Mouse (Mus musculus) gastrocnemius, postnatal 10 days (tissue): ENCODE data around the gene Slc30a4. TPM values are rescaled to one million over a fixed set of nuclear protein-coding genes. Genes with fewer than 3 reads are reported as not detected.
A peak's percentile ranks its signal among the peaks of the same experiment; 100 is the strongest.

Experiments
- DNase-seq: peaks from one replicate; pipeline ENCODE4 v3.0.0; 2021; ENCODE audit warnings: mixed read lengths
- total RNA-seq, 2 experiments: library from RNA; stranded (reverse); gene quantifications; 2 replicates each; pipeline ENCODE4 v1.2.3; 2021

Slc30a4 gene
- total RNA-seq, 2 experiments from 2014 or later: 17.9 to 19.1 TPM

DNA sequence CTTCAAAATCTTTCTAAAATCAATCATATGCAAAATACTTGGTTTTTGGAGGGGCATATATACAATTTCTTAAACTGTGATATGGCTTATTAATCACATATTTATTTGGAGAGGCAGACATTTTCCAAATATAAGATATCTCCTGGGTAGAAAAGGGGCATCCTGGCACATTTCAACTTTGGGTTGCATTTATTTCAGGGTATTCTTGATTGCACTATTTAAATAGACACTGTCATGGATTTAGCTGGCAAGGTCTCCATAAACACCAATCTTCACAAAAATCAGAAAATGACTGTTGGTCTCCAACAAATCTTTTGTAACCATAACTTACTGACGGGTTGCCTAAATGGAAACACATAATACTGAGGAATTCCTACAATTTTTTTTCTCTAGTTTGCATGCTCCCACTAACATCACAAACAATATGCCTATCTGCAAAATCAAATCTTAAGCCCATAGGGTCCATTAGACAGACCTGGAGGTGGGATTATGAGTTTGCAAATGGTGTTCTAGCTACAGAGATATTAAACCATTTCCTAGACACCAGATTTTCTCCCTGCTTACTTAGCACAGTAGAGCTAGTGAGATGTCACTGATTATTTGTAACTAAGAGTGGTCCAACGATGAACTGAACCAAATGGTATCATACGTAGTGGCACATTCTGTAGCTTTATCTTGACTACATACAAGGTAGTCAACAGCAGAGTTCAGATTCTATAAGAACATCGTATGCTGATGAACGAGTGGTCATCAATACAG, 20.9 kb downstream of the Slc30a4 start:
- no peak for DNase-seq

DNA sequence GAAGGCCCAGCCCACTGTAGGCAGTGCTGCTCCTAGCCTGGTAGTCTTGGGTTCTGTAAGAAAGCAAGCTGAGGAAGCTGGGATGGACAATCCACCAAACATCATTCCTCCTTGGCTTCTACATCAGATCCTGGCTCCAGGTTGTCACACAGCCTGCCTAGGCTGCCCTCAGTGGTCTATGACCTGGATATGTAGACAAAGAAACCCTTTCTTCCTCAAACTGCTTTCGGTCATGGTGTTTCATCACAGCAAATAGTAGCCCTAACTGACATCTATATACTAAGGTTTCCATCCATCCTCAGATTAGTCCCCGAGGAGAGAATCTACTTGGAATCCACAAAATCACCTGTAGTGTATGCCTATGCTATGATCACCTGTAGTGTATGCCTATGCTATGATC, 27.3 kb downstream of the Slc30a4 start:
- no peak for DNase-seq

DNA sequence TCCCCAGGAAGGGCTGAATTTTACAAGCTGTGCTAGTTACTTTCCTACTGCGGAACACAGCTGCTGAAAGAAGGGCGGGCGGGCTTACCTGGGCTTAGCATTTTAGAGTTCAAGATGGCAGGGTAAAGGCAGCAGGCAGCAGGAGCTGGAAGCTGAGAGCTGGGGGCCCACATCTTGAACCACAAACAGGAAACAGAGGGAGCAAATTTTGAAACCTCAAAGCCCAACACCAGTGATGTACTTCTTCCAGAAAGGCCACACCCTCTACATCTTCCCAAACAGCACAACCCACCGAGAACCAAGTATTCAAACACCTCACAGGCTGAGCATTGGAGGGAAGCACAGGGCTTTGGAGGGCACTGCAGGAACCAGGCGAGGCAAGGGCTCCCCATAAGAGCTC, 29.6 kb downstream of the Slc30a4 start:
- no peak for DNase-seq

DNA sequence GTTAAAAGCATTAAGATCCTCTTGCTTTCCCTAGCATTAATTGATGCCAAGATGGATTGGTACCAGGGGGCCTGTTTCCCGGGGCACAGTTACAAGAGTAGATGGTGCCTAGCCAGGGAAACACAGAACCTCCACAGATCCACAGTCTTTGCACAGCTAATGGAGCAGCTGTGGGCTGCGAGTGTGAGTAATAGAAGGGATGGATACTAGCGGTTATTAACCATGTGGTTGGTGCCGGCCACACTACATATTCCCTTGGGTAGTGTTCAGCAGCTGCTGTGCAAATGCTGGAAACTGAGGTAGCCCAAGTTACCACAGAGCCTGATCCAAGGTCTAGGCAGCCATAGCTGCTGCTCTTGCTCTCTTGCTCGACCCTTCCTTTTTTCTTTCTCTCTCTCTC, 30.7 kb downstream of the Slc30a4 start:
- DNase-seq: no peak

DNA sequence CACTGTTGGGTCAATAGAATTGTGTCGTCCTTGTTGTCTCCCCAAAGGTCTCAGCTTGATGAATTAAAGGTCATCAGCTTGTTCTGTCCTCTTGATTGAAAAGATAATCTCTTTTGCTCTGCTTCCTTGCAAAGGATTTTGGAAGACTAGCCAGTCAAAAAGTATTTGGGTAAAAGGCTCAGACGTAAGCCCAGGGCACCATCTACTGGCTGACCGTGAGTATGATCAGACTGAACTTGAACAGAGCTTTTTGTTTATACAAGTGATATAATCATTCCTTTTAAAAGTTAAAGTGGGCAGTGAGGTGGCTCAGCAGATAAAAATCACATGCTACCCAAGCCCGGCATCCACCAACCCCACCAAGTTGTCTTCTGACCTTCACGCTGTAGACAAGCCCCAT, 34.6 kb downstream of the Slc30a4 start:
- DNase-seq: no peak

DNA sequence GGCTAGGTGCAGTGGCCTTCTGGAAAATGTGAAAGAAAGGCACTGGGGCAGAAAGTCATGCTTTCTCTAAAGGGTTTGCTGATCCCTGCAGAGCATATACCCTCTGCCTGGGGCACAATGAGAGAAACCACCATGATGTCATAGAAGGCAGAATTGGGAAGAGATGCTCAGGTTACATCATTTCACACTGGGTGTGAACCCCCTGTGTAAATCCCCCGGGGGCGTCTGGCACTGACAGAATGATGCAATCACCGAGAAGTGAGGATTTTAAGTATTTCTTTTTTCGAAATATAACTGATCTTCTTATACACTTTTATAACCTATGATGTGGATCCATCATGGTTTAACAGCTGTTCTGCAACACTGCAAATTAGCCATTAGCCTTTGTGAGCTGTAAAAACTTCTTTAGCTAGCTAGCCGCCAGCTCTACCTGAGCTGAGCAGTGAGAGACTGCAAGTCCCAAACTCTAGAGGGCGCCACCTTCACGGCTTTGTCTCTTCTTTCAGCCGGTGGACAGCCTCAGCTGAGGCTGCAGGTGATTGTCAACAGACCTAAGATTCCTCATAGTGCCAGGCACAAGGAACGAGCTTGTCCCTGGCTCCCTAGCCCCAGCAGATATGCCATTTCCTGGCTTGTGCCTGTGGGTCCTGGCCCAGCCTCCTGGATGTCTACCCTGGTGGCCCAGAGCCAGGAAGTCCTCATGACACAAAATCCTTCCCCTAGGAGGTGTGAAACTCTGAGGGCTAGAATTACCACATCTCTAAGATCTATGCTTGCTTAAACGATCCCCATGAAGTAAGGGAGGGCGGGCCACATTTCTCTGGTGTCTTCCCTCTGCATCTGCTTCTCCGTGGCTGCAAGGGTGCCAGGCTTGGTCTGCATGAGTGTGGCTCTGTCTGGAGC, 36.2 kb downstream of the Slc30a4 start:
- peak; percentile 34 for DNase-seq

DNA sequence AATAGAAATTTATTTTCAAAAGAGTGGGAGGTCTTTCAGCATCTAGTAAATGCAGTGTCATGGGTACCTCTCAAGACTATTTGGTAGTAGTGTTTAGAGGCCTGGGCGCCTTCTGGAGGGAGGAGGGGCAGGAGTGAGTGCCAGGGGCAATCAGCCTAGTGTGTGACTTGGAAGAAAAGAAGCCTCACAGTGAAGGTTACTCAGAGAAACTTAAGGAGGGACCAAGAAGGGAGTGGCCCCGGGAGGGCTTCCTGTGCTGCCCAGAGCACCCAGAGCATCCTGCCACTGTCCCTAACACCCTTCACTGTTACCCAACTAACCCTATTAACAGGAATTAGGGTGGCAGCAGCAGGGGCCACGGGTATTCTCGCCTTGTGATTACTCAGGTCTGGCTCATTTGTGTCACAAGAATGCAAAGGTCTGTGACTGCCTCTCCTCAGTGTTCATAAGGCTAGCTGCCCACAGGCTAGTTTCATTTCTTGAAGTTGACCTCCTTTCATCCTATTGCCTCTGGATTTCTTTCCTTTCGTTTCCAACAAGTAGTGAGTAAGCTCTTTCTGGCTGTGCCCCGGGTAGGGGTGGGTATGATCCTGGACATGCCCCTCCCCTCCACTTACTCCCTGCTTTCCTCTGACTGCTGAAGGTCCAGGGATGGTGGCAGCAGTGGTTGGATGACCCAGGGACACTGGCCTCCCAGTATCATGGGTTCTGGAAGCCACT, 37.0 kb downstream of the Slc30a4 start:
- no peak for DNase-seq

DNA sequence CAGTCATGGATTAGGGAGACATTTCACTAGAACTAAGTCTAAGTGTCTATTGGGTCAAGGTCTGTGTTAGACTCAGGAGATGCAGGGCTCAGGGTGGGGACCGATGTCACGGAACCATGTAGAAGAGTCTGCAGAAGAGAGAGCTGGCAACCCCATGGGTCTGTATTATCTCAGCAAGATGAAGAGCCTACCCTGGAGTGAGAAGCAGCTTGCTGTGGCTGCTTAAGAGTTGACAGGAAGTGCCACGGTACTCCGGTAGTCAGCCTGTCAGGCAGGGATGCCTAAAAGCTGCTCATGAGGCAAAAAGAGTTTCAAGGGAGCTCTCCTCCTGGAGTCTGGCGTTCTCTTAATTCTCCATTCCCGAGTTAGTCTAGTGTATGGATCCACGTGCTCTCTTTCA, 42.6 kb downstream of the Slc30a4 start:
- DNase-seq: no peak

DNA sequence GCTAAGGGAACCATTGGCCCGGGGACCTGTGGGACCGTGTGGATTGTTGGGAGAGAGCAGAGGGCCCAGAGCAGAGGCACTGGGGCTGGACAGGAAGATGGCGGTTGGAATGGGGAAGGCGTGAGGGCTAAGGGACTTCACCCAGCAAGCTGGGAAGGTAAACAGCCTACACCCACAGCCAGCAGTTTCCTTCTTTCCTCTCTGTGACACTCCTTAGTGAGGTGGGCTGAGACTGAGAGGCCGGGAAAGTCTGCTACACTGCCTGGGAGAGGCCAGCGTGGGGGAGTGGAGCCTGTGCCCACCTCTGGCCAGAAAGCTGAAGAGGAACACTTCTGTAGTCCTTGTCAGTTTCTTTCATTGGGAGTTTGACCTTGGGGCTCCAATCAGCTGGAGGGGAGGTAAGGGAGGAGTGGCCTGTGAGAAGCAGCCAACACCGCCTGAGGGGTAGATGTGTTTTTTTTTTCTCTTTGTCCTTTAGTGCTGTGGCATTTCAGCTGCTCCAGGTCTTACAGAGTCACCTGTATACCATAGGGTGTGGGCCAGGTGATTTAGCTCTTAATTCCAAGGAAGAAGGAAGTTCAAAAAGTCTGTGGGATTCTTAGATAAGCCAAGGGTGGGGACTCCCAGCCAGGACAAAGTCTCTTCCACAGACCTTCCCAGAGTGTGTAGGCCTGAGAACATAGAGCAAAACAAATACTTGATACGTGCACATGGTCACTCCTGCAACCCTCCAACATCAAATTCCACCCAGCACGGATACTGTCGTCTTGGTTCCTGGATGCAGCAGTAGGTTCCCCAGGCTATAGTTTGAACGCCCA, 44.5 kb downstream of the Slc30a4 start:
- DNase-seq: no peak

DNA sequence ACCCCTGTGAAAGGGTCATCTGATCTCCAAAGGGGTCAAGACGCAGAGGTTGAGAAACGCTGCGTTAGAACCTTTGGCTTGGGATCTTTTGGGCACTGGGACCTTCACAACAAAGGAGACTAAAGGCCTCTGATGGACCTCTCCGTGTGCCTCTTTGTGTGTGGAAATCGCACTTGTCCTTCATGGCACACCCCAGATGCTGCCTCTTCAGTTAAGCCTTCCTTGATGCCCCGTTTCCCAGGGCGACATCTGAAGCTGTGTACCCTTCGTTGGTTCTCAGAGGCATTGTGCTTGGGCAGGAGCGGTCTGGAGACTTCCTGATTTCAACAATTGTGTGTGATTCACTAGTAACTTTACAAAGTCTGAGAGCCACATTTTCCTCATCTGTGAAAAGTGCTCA, 45.7 kb downstream of the Slc30a4 start:
- no peak for DNase-seq

DNA sequence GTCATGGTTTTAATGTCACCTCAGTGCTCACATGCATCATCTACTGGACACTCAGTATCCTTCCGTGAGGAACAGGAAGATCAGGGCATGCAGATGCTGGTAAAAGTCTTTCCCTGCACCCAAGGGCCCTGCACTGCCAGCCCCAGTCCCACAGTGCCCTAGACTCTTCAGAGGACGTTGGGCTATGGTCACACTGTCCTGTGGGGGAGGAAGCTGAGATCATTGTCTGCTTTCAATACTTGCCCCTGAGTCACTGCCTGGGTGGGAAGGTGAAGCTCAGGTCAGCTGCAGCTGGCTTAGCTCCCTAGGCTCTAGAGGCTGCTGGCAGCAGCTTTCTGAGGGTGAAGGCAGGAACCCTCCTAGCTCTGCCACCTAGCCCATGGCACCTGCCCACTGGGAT, 46.4 kb downstream of the Slc30a4 start:
- no peak for DNase-seq

DNA sequence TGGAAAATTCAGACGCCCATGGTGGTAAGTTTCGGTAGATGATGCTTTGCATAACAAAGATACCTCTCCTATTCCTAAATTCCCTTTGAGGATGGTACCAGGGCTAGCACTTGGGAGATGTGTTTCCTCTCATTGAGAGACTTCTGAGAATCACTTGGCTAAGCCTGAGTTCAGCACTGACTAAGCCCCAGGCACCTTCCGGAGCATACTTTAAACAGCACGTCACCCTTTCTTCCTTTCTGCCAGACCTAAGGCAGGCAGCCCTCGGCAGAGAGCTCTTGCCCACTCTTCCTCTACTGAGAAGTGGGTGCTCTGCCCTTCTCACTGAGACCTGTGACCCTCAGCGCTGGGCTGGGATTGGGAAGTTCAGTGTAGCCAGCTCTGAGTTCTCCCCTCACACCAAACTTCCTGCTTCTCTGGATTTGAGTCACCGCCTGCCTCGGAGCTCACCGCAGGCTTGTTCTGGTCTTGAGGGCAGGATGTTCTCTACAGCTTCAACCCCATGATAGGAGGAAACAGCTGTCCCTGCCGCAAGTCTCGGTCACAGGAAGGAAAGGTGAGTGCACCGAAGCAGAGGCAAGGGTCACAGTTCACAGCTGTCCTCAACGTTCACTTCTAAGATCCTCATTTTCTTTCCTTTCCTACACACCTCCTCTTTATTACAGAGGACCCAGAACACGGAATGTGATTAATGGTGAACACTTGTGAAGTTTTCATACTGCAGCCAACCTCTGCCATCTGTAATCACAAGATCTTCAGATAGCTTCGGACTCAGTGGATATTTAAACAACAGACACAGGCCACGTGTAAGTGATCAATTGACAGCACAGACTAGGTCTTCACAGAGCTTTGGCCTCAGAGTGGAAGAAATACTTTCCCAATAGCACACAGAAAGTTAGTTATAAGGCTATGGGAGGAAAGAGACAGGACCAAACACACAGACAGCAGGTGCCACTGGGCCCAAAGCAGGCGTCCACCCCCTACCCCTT, 50.1 kb downstream of the Slc30a4 start:
- DNase-seq: no peak

DNA sequence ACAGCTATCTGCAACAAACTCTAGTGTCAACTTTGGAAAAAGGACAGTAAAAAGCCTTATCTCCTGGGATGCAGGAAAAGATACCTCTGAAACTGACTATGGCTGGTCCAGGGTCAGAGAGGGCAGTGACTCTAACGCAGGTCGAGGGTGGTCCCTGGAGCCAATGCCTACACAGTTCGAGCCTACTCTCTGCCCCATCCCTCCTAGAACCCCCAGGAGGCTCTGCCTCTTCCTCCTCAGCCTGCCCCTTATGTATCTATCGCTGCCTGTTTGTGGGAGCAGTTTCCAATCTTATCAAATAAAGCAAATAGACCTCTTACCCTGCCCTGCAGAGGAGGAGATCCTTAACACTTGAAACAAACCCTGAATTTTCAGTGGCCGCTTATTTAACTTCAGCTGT, 63.8 kb downstream of the Slc30a4 start:
- no peak for DNase-seq

DNA sequence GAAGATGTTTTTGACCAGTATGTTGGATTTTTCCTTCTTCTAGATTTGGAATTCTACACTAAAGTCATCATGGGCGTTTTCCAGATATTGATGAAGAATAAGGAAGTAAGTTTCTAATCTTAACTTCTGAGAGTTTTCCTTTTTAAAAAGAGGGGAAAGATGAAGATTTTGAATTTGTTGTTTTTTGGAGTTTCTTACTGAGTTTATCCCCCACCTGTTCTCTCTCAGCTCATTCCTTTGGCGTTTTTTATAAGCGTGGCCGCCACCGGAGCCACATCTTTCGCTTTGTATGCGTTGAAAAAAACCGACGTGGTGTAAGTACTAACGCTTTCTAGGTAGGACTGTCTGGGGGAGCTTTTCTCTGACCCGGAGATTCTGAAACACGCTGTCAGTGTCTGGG, 64.4 kb downstream of the Slc30a4 start:
- DNase-seq: no peak

DNA sequence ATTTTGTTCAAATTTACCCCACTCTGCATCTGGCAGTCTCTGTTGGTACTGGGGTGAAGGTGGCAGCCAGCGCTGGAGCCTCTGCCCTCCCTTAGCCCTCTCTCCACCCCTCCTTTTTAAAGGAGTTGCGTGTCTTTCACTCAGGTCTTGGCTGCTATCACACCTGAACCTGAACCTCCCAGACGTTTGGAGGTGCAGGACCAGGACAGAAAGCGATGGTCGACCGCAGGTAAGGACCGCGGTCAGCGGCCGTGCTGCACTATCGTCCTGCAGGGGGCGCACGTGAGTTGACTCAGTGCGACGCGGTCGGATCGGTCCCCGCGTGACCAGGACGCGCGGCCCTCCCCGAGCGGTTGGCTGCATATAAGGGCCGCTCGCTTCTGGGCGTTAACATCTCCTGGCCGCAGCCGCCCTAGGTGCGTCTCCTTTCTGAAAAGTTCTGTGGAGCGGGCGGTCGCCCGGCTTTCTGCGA, 64.9 kb downstream of the Slc30a4 start:
- DNase-seq: peak; percentile 88

DNA sequence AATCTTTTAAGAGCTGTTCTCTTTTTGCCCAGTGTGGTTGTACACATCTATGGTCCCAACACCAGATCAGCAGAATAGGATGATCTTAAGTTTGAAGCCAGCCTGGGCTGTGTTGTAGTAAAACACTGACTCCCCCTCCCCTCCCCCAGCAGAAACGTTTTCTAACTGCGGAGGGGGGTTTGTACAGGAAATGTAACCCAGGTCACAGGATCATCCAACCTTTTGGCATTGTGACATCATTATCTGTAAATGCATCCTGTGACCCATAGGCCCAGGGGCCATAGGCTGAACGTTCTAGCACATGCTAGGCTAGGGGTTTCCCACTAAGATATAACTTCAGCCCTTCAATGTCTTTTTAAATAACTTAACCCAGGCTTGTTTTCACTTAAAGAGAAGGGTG, 65.8 kb downstream of the Slc30a4 start, which contains the start of gene AA467197:
AA467197 (plus strand) TSS at position 301 of the 400 bp plus-strand sequence.
- DNase-seq: no peak
